Mouse (Mus musculus) adrenal gland, postnatal 25 days (tissue): ENCODE results near the gene Taf8. TPM values are rescaled to one million over a fixed set of nuclear protein-coding genes. Genes with fewer than 3 reads are reported as not detected.

Source experiments
- total RNA-seq: library from RNA; stranded (reverse); gene quantifications from 2 replicates; pipeline ENCODE4 v1.2.3, GENCODE M21; 2021

The Taf8 gene
- total RNA-seq, 1 experiment from 2014 or later: 25.7 TPM

Other genes with a start within 250 kb of the Taf8 start
- 47.5 and 53.5 TPM in 2 replicates for gene Mrps10, start 133.4 kb downstream of the Taf8 start, total RNA-seq
- gene Guca1b, start 116.9 kb downstream of the Taf8 start, total RNA-seq: 1.6 and 3.2 TPM in 2 replicates
- gene Guca1a, start 101.7 kb downstream of the Taf8 start, total RNA-seq: 2.2 TPM in 1 of 2 replicates, not detected in the other
- gene AI661453, start 65.7 kb downstream of the Taf8 start, total RNA-seq: 0.73 and 0.86 TPM in 2 replicates
- not detected in 2 replicates for gene 1700001C19Rik, start 64.9 kb downstream of the Taf8 start, total RNA-seq
- 385 and 429 TPM in 2 replicates for gene Ccnd3, start 2.8 kb upstream of the Taf8 start, total RNA-seq
- gene Bysl, start 109.2 kb upstream of the Taf8 start, total RNA-seq: 15.5 and 22.0 TPM in 2 replicates
- gene Med20, start 109.3 kb upstream of the Taf8 start, total RNA-seq: 38.7 and 40.5 TPM in 2 replicates
- gene Gm20517, start 109.3 kb upstream of the Taf8 start, total RNA-seq: 1.4 and 3.9 TPM in 2 replicates
- 8.8 and 9.3 TPM in 2 replicates for gene Usp49, start 128.4 kb upstream of the Taf8 start, total RNA-seq
- gene Tomm6, start 186.1 kb upstream of the Taf8 start, total RNA-seq: 213 and 228 TPM in 2 replicates
- gene Frs3, start 186.7 kb upstream of the Taf8 start, total RNA-seq: 4.3 and 8.0 TPM in 2 replicates
- 0.91 TPM in 1 of 2 replicates, not detected in the other for gene Gm21981, start 192.2 kb upstream of the Taf8 start, total RNA-seq
- gene Prickle4, start 192.4 kb upstream of the Taf8 start, total RNA-seq: 1.7 and 4.3 TPM in 2 replicates
- not detected in 2 replicates for gene Pgc, start 224.6 kb upstream of the Taf8 start, total RNA-seq
- 21.1 and 28.0 TPM in 2 replicates for gene Tfeb, start 234.7 kb upstream of the Taf8 start, total RNA-seq